Comparison of ENCODE assay signal across 7 mouse cellular contexts in the genomic region with DNA sequence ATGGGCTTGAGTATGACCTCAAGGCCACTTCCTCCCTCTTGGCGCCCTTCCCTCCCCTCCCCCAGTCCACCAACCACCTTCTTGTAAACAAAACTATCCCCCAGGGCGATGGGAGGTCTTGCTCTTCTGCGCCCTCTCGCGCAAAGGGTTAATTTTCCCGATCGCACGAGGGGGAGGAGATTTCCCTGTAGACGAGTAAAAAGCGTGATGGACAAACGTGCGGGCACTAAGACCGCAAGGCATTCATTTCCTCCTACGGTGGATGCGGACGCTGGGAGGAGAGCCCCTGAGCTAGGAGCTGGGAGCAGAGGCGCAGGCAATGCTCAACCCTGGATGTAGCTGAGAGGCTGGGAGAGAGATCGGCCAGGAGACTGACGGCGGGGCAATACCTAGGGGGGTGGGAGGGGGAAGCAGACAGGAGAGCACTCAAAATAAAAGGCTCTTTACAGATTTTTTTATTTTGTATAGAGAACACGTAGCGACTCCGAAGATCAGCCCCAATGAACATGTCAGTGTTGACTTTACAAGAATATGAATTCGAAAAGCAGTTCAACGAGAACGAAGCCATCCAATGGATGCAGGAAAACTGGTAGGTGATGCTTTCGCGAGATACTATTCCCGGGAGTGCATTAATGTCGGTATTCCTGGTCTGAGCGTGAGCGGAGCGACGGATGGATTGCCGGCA. TPM values are rescaled to one million over a fixed set of nuclear protein-coding genes. Genes with fewer than 3 reads are reported as not detected.
DNase-seq lines count a peak whose midpoint lies in the region; ATAC-seq and TF ChIP-seq lines count a peak whose summit lies in the region.

A gene (plus strand): TSS at position 176 of the 685 bp plus-strand sequence.

- peak; percentile 64 to 74 for DNase-seq in adrenal gland, adult 18-20 months (ENCODE audit: low spot score in 2 of 2)
- no peak for DNase-seq in gonadal fat pad, adult 2 months (ENCODE audit: low read depth)
- DNase-seq in kidney, adult 11 months, result peak; percentile 85
- DNase-seq in limb, embryonic 11.5 days (ENCODE audit: low spot score), result peak; percentile 91
- DNase-seq in spleen, adult 2 months (ENCODE audit: low read depth in 1 of 2, low spot score in 2 of 2), result peak in 1 of 2 experiments; percentile 25

- peak within 1 kb of the TSS; percentile 98 for H3K27ac ChIP-seq in limb, embryonic 11.5 days (replicated peaks; ENCODE audit: low read depth, low read length)
- H3K27ac ChIP-seq in midbrain, embryonic 13.5 days, result peak within 1 kb of the TSS; percentile 93
- peak within 1 kb of the TSS; percentile 57; the same call in 1 of the 2 replicates for H3K27ac ChIP-seq in spleen, adult 2 months (ENCODE audit: insufficient read depth, low read length)

- H3K27me3 ChIP-seq in limb, embryonic 11.5 days (ENCODE audit: control insufficient read depth, insufficient read depth, low read length), result no peaks in the 10 kb centered on the region
- H3K27me3 ChIP-seq in midbrain, embryonic 13.5 days, result no peaks in the 10 kb centered on the region
- H3K27me3 ChIP-seq in spleen, adult 2 months (ENCODE audit: control insufficient read depth, insufficient read depth, low read length), result no peaks in the 10 kb centered on the region

- no peaks in the 10 kb centered on the region for H3K9me3 ChIP-seq in limb, embryonic 11.5 days (ENCODE audit: control insufficient read depth, low read length)
- H3K9me3 ChIP-seq in midbrain, embryonic 13.5 days, result no peaks in the 10 kb centered on the region

- H3K36me3 ChIP-seq in limb, embryonic 11.5 days (ENCODE audit: control insufficient read depth, insufficient read depth, low read length), result no peaks in the 10 kb centered on the region
- H3K36me3 ChIP-seq in midbrain, embryonic 13.5 days, result no peaks in the 10 kb centered on the region
- H3K36me3 ChIP-seq in spleen, adult 2 months (ENCODE audit: control insufficient read depth, insufficient read depth, low read length), result no peaks in the 10 kb centered on the region

- H3K4me2 ChIP-seq in limb, embryonic 11.5 days (ENCODE audit: low read depth, severe bottlenecking), result peak within 1 kb of the TSS; percentile 70
- peak within 1 kb of the TSS; percentile 75 for H3K4me2 ChIP-seq in midbrain, embryonic 13.5 days (replicated peaks)

- H3K4me3 ChIP-seq in limb, embryonic 11.5 days (ENCODE audit: low read depth, low read length), result peak within 1 kb of the TSS; percentile 90
- H3K4me3 ChIP-seq in midbrain, embryonic 13.5 days (replicated peaks), result peak within 1 kb of the TSS; percentile 80
- H3K4me3 ChIP-seq in spleen, adult 2 months (ENCODE audit: extremely low read depth, insufficient read depth, insufficient read length), result peak within 1 kb of the TSS; percentile 89

- H3K4me1 ChIP-seq in limb, embryonic 11.5 days (ENCODE audit: control insufficient read depth, insufficient read depth, low read length), result peaks cover 16% of the 10 kb centered on the region
- H3K4me1 ChIP-seq in midbrain, embryonic 13.5 days (replicated peaks), result peaks cover 31% of the 10 kb centered on the region
- peaks cover 4% of the 10 kb centered on the region for H3K4me1 ChIP-seq in spleen, adult 2 months (ENCODE audit: control insufficient read depth, insufficient read depth, insufficient read length)

- under 1% methylated on average over 35 of the region's 35 CpGs for WGBS in limb, embryonic 11.5 days
- WGBS in midbrain, embryonic 13.5 days, result under 1% methylated on average over 34 of the region's 35 CpGs
- under 1% methylated on average over 35 of the region's 35 CpGs for WGBS in spleen, adult 2 months

- H3K9ac ChIP-seq in limb, embryonic 11.5 days (ENCODE audit: low read length), result peak within 1 kb of the TSS; percentile 98
- peak within 1 kb of the TSS; percentile 85 for H3K9ac ChIP-seq in midbrain, embryonic 13.5 days (replicated peaks)

- peak; percentile 54 for ATAC-seq in common myeloid progenitor, adult 5-6 weeks (replicated peaks; ENCODE audit: low read depth, poor library complexity, severe bottlenecking)
- peak; percentile 41 for ATAC-seq in limb, embryonic 11.5 days (ENCODE audit: insufficient number of reproducible peaks, low FRiP score, low TSS enrichment, low read depth)
- peak; percentile 75 for ATAC-seq in midbrain, embryonic 13.5 days

- TF ChIP-seq POLR2A in spleen, adult 2 months (IDR thresholded peaks at IDR 0.05; ENCODE audit: low read depth, low read length), result no peak

- TF ChIP-seq CTCF in spleen, adult 2 months (IDR thresholded peaks at IDR 0.05; ENCODE audit: extremely low read depth, insufficient read depth, insufficient read length, insufficient replicate concordance), result no peak

RNA-seq across cellular contexts. Expression of the gene that starts here (rescaled TPM):
- 100 to 1,000 TPM; 124 to 187 TPM for total RNA-seq in adrenal gland, adult 18-20 months (2021)
- total RNA-seq in common myeloid progenitor, adult 5-6 weeks (2017), result 19.4 and 21.3 TPM in 2 replicates
- 126 and 166 TPM in 2 replicates for polyA plus RNA-seq in gonadal fat pad, adult 2 months (2012; rRNA removed)
- 53.2 and 62.9 TPM in 2 replicates for polyA plus RNA-seq in limb, embryonic 11.5 days (2014; fragmentation: Nextera tagmentation; extraction: Ambion mirVana)
- polyA plus RNA-seq in midbrain, embryonic 13.5 days (2015; fragmentation: Nextera tagmentation; extraction: Ambion mirVana), result 31.2 and 33.6 TPM in 2 replicates
- 3.1 and 5.2 TPM in 2 replicates for polyA plus RNA-seq in spleen, adult 2 months (2012; rRNA removed)
